Mouse (Mus musculus) hindbrain, postnatal 0 days (tissue): ENCODE data around the gene Ccdc85a. TPM values are rescaled to one million over a fixed set of nuclear protein-coding genes. Genes with fewer than 3 reads are reported as not detected.

Experiments
- ATAC-seq: fragments of 200-750 bp; cut with Nextera tagmentation; 2 replicates; pipeline ENCODE4 v1.8.0; 2017; ENCODE audit warnings: mild to moderate bottlenecking, moderate TSS enrichment, moderate library complexity
- DNase-seq: peaks from one replicate; pipeline ENCODE4 v3.0.0-alpha.2; 2015; ENCODE audit warnings: low spot score
- H3K27ac ChIP-seq: fragments of 300-500 bp; sonication (generic); 2 replicates; pipeline ENCODE4 v1.5.1; 2014; ENCODE audit warnings: mild to moderate bottlenecking
- H3K27me3 ChIP-seq: fragments of 300-500 bp; sonication (generic); 2 replicates; pipeline ENCODE4 v1.6.1; 2014; ENCODE audit warnings: low read length, mixed read lengths; ENCODE audit not compliant: insufficient read depth
- H3K36me3 ChIP-seq: fragments of 300-500 bp; sonication (generic); 2 replicates; pipeline ENCODE4 v1.6.1; 2014; ENCODE audit warnings: low read length, mixed read lengths; ENCODE audit not compliant: insufficient read depth
- H3K4me1 ChIP-seq: fragments of 300-500 bp; sonication (generic); 2 replicates; pipeline ENCODE4 v1.6.1; 2014; ENCODE audit warnings: antibody characterized with exemption, low read length, mixed read lengths; ENCODE audit not compliant: insufficient read depth
- H3K4me2 ChIP-seq: fragments of 300-500 bp; sonication (generic); 2 replicates; pipeline ENCODE4 v1.6.1; 2014; ENCODE audit warnings: low read depth, mild to moderate bottlenecking, low read length, moderate library complexity, mixed read lengths
- H3K4me3 ChIP-seq: fragments of 300-500 bp; sonication (generic); 2 replicates; pipeline ENCODE4 v1.5.1; 2014; ENCODE audit warnings: low read length
- H3K9ac ChIP-seq: fragments of 300-500 bp; sonication (generic); replicated peaks from 2 replicates; pipeline ENCODE4 v1.6.1; 2014; ENCODE audit warnings: mild to moderate bottlenecking, low read length, moderate library complexity, mixed read lengths
- H3K9me3 ChIP-seq: fragments of 300-500 bp; sonication (generic); 2 replicates; pipeline ENCODE4 v1.6.1; 2016; ENCODE audit warnings: low read length, mixed read lengths
- CTCF ChIP-seq: IDR thresholded peaks from 2 replicates; pipeline ENCODE4 v1.5.1; 2016; ENCODE audit warnings: antibody characterized with exemption, control low read depth, low read depth
- WGBS: fragments of 180-500 bp; shearing (Covaris S2); extraction: QIAGEN DNeasy Blood & Tissue Kit; methylation state at CpG from one replicate; pipeline ENCODE4 v1.1.7; 2014; 5-methylcytosine and 5-hydroxymethylcytosine counted together
- polyA plus RNA-seq: library from polyadenylated mRNA; unstranded; fragments of >200 nt; fragmentation: Nextera tagmentation; extraction: Ambion mirVana; gene quantifications from 2 replicates; pipeline ENCODE4 v1.2.1, GENCODE M21; 2015
- total RNA-seq: library from RNA; depleted of rRNA; stranded (reverse); fragments of >200 nt; gene quantifications from 2 replicates; pipeline ENCODE4 v1.2.3, GENCODE M21; 2014; rRNA removed

The Ccdc85a gene
- 27.6 and 29.5 TPM in 2 replicates for total RNA-seq
- 50.7 and 51.7 TPM in 2 replicates for polyA plus RNA-seq

- H3K9me3 ChIP-seq, result no peaks in the 10 kb centered on the region
- H3K27me3 ChIP-seq, result no peaks in the 10 kb centered on the region
- H3K4me1 ChIP-seq, result 0 out of 2 replicates have a peak, but pooled peaks cover 4% of the 10 kb centered on the region
- ATAC-seq (peak; percentile 97), DNase-seq (peak; percentile 95)
- H3K4me3 ChIP-seq, result peak within 1 kb of the TSS; percentile 79
- H3K4me2 ChIP-seq, result peak within 1 kb of the TSS; percentile 90
- peak within 1 kb of the TSS; percentile 61 for H3K9ac ChIP-seq
- peak; percentile 95 for TF ChIP-seq CTCF
- H3K27ac ChIP-seq, result peak within 1 kb of the TSS; percentile 87
- H3K36me3 ChIP-seq, result no peaks in the 10 kb centered on the region
- WGBS, result 0% methylated on average over 24 of the region's 25 CpGs
These were observed at the start of gene Ccdc85a for GRCm38 (mm10) chr11:28583911-28584434. Ccdc85a (minus strand) TSS chr11:28584324.

GRCm38 (mm10) chr11:28633571-28634125 is 49.5 kb upstream of the Ccdc85a start:
- no peaks in the 10 kb centered on the region for H3K9me3 ChIP-seq
- WGBS, result 18% methylated on average over 1 of the region's 1 CpGs

GRCm38 (mm10) chr11:28633093-28633492 is 49.0 kb upstream of the Ccdc85a start:
- Histone ChIP-seq H3K27me3 (no peaks in the 10 kb centered on the region), H3K27ac (no peak overlapping the region), H3K9me3 (no peaks in the 10 kb centered on the region), H3K4me3 (no peak overlapping the region), H3K4me2 (no peak overlapping the region), H3K4me1 (no peaks in the 10 kb centered on the region), H3K9ac (no peak overlapping the region), H3K36me3 (no peaks in the 10 kb centered on the region)
- no peak for DNase-seq
- no peak for TF ChIP-seq CTCF
- ATAC-seq, result no peak
- 98% methylated on average over 1 of the region's 1 CpGs for WGBS

More at GRCm38 (mm10) chr11:28633571-28634125, 49.5 kb upstream of the Ccdc85a start:
- DNase-seq, result no peak
- no peak for TF ChIP-seq CTCF
- Histone ChIP-seq H3K27me3 (no peaks in the 10 kb centered on the region), H3K4me2 (no peak overlapping the region), H3K36me3 (no peaks in the 10 kb centered on the region), H3K9ac (no peak overlapping the region), H3K27ac (no peak overlapping the region), H3K4me3 (no peak overlapping the region), H3K4me1 (no peaks in the 10 kb centered on the region)
- no peak for ATAC-seq

- Histone ChIP-seq H3K27me3 (no peaks in the 10 kb centered on the region), H3K9me3 (no peaks in the 10 kb centered on the region), H3K4me3 (no peak overlapping the region), H3K36me3 (no peaks in the 10 kb centered on the region), H3K9ac (no peak overlapping the region), H3K27ac (no peak overlapping the region), H3K4me1 (no peaks in the 10 kb centered on the region), H3K4me2 (no peak overlapping the region)
- 89% methylated on average over 2 of the region's 2 CpGs for WGBS
- TF ChIP-seq CTCF, result no peak
- ATAC-seq (no peak), DNase-seq (no peak)
These were observed 46.6 kb upstream of the Ccdc85a start for GRCm38 (mm10) chr11:28630771-28631170.

GRCm38 (mm10) chr11:28610781-28611491 is 26.8 kb upstream of the Ccdc85a start:
- Histone ChIP-seq H3K27me3 (no peaks in the 10 kb centered on the region), H3K4me1 (no peaks in the 10 kb centered on the region), H3K4me2 (no peak overlapping the region), H3K9ac (no peak overlapping the region), H3K4me3 (no peak overlapping the region), H3K9me3 (no peaks in the 10 kb centered on the region), H3K36me3 (no peaks in the 10 kb centered on the region), H3K27ac (no peak overlapping the region)
- DNase-seq (peak; percentile 68), ATAC-seq (no peak)
- TF ChIP-seq CTCF, result peak; percentile 71

GRCm38 (mm10) chr11:28583138-28583910 is 800 bp downstream of the Ccdc85a start:
- peak overlapping the region; percentile 61 for H3K9ac ChIP-seq
- 0 out of 2 replicates have a peak, but pooled peaks cover 4% of the 10 kb centered on the region for H3K4me1 ChIP-seq
- no peak for DNase-seq
- ATAC-seq, result no peak; the same call in 1 of the 2 replicates
- H3K36me3 ChIP-seq, result no peaks in the 10 kb centered on the region
- peak overlapping the region; percentile 87 for H3K27ac ChIP-seq
- peak overlapping the region; percentile 90 for H3K4me2 ChIP-seq
- no peaks in the 10 kb centered on the region for H3K9me3 ChIP-seq
- under 1% methylated on average over 60 of the region's 63 CpGs for WGBS
- no peak for TF ChIP-seq CTCF
- peak overlapping the region; percentile 79 for H3K4me3 ChIP-seq
- no peaks in the 10 kb centered on the region for H3K27me3 ChIP-seq
